ENCODE assay signal across 8 mouse cellular contexts in the genomic region with DNA sequence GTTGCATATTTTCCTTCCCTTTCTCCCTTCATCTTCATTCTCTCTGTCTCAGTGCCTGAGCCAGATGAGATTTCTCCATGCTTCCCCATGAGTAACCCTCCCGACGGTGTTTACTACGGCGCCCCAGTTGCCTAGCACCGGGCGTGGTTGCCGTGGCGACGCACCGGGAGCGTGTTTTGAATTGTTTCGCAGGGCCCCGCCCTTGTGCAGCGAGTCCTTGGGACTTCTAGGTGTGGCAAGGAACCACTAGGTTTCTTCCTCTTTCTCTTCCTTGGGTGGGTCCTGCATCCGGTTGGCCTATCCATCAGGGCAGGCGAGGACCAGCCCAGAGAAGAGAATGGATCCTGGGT. TPM values are rescaled to one million over a fixed set of nuclear protein-coding genes. Genes with fewer than 3 reads are reported as not detected.
A peak's percentile ranks its signal among the peaks of the same experiment; 100 is the strongest.
DNase-seq lines count a peak whose midpoint lies in the region; ATAC-seq and TF ChIP-seq lines count a peak whose summit lies in the region.

No protein-coding gene starts in this region.

- peak; percentile 77 for DNase-seq in 416B (ENCODE audit: low read depth)
- peak; percentile 92 for DNase-seq in adrenal gland, postnatal 14 days
- DNase-seq in forebrain, postnatal 0 days: peak; percentile 88
- DNase-seq in heart, postnatal 25 days (ENCODE audit: low spot score): peak; percentile 83
- DNase-seq in large intestine, adult 2 months (ENCODE audit: low read depth, low spot score): peak; percentile 76
- DNase-seq in natural killer cell, adult 2 months (ENCODE audit: low spot score in 2 of 2): peak; percentile 25 to 50
- DNase-seq in thymus, adult 18-20 months: peak; percentile 45 to 66

- 6% methylated on average over 16 of the region's 16 CpGs for WGBS in forebrain, postnatal 0 days
- 5% methylated on average over 16 of the region's 16 CpGs for WGBS in large intestine, adult 2 months
- 5% methylated on average over 16 of the region's 16 CpGs for WGBS in liver, embryonic 15.5 days (ENCODE audit: insufficient replicate concordance)

- no peak overlapping the region; the same call in 1 of the 2 replicates for H3K4me3 ChIP-seq in forebrain, postnatal 0 days (ENCODE audit: low read depth, low read length)
- H3K4me3 ChIP-seq in liver, embryonic 15.5 days (replicated peaks): no peak overlapping the region

- H3K9me3 ChIP-seq in forebrain, postnatal 0 days (ENCODE audit: low read length): no peaks in the 10 kb centered on the region
- no peaks in the 10 kb centered on the region for H3K9me3 ChIP-seq in liver, embryonic 15.5 days (replicated peaks)

- no peak for TF ChIP-seq CTCF in forebrain, postnatal 0 days (IDR thresholded peaks at IDR 0.05; ENCODE audit: low read depth)

- H3K4me1 ChIP-seq in forebrain, postnatal 0 days (ENCODE audit: insufficient read depth): peaks cover 23% of the 10 kb centered on the region
- no peaks in the 10 kb centered on the region; the same call in 1 of the 2 replicates for H3K4me1 ChIP-seq in liver, embryonic 15.5 days (replicated peaks)

- H3K36me3 ChIP-seq in forebrain, postnatal 0 days (ENCODE audit: insufficient read depth): no peaks in the 10 kb centered on the region
- H3K36me3 ChIP-seq in liver, embryonic 15.5 days (replicated peaks): no peaks in the 10 kb centered on the region

- peak; percentile 96 for ATAC-seq in forebrain, postnatal 0 days
- ATAC-seq in liver, embryonic 15.5 days (ENCODE audit: insufficient read depth): peak; percentile 28; the same call in 1 of the 2 replicates

- peak overlapping the region; percentile 29; the same call in 1 of the 2 replicates for H3K9ac ChIP-seq in forebrain, postnatal 0 days
- H3K9ac ChIP-seq in liver, embryonic 15.5 days: no peak overlapping the region

- no peaks in the 10 kb centered on the region for H3K27me3 ChIP-seq in forebrain, postnatal 0 days (ENCODE audit: insufficient read depth, low read length)
- peaks cover 46% of the 10 kb centered on the region for H3K27me3 ChIP-seq in liver, embryonic 15.5 days

- intact Hi-C loops in heart, postnatal 25 days (cut with DNase I): loop anchor here (5.0 kb wide), 1 partner anchor 60 kb away; the partner anchor contains the start of gene Pbp2

- H3K4me2 ChIP-seq in forebrain, postnatal 0 days (ENCODE audit: low read depth): peak overlapping the region; percentile 35
- H3K4me2 ChIP-seq in liver, embryonic 15.5 days: peak overlapping the region; percentile 9

- peak overlapping the region; percentile 62; the same call in 1 of the 2 replicates for H3K27ac ChIP-seq in forebrain, postnatal 0 days (ENCODE audit: low read depth, low read length)
- no peak overlapping the region for H3K27ac ChIP-seq in liver, embryonic 15.5 days (replicated peaks)

RNA-seq across cellular contexts. Expression of gene Gsg1, which starts 1.4 kb away (rescaled TPM):
- total RNA-seq in adrenal gland, postnatal 14 days (2021): not detected in 2 replicates
- 0.19 and 0.31 TPM in 2 replicates for total RNA-seq in forebrain, postnatal 0 days (2014; rRNA removed)
- polyA plus RNA-seq in forebrain, postnatal 0 days (2015; fragmentation: Nextera tagmentation; extraction: Ambion mirVana): 0.34 and 0.46 TPM in 2 replicates
- total RNA-seq in heart, postnatal 25 days (2021): under 1 TPM; 0.34 to 0.47 TPM
- polyA plus RNA-seq in large intestine, adult 2 months (2012; rRNA removed): 1.1 and 1.5 TPM in 2 replicates
- polyA plus RNA-seq in liver, embryonic 15.5 days (2015; fragmentation: Nextera tagmentation; extraction: Ambion mirVana): 0.08 and 0.16 TPM in 2 replicates

RNA-seq across cellular contexts. Expression of gene Hebp1, which starts 54.9 kb away (rescaled TPM):
- 26.4 and 46.0 TPM in 2 replicates for total RNA-seq in adrenal gland, postnatal 14 days (2021)
- 10.2 and 11.1 TPM in 2 replicates for total RNA-seq in forebrain, postnatal 0 days (2014; rRNA removed)
- polyA plus RNA-seq in forebrain, postnatal 0 days (2015; fragmentation: Nextera tagmentation; extraction: Ambion mirVana): 6.7 and 8.5 TPM in 2 replicates
- total RNA-seq in heart, postnatal 25 days (2021): 10 to 100 TPM; 40.0 to 43.4 TPM
- 9.8 and 10.9 TPM in 2 replicates for polyA plus RNA-seq in large intestine, adult 2 months (2012; rRNA removed)
- polyA plus RNA-seq in liver, embryonic 15.5 days (2015; fragmentation: Nextera tagmentation; extraction: Ambion mirVana): 116 and 117 TPM in 2 replicates

RNA-seq across cellular contexts. Expression of gene Fam234b, which starts 54.9 kb away (rescaled TPM):
- 28.7 and 29.4 TPM in 2 replicates for total RNA-seq in adrenal gland, postnatal 14 days (2021)
- 59.8 and 81.3 TPM in 2 replicates for total RNA-seq in forebrain, postnatal 0 days (2014; rRNA removed)
- polyA plus RNA-seq in forebrain, postnatal 0 days (2015; fragmentation: Nextera tagmentation; extraction: Ambion mirVana): 88.3 and 118 TPM in 2 replicates
- total RNA-seq in heart, postnatal 25 days (2021): 1 to 10 TPM; 6.5 to 6.7 TPM
- polyA plus RNA-seq in large intestine, adult 2 months (2012; rRNA removed): 21.0 and 29.0 TPM in 2 replicates
- polyA plus RNA-seq in liver, embryonic 15.5 days (2015; fragmentation: Nextera tagmentation; extraction: Ambion mirVana): 30.3 and 34.4 TPM in 2 replicates

RNA-seq across cellular contexts. Expression of gene Pbp2, which starts 57.5 kb away (rescaled TPM):
- total RNA-seq in adrenal gland, postnatal 14 days (2021): not detected in 2 replicates
- not detected in 2 replicates for total RNA-seq in forebrain, postnatal 0 days (2014; rRNA removed)
- not detected in 2 replicates for polyA plus RNA-seq in forebrain, postnatal 0 days (2015; fragmentation: Nextera tagmentation; extraction: Ambion mirVana)
- total RNA-seq in heart, postnatal 25 days (2021): not detected
- not detected in 2 replicates for polyA plus RNA-seq in large intestine, adult 2 months (2012; rRNA removed)
- not detected in 2 replicates for polyA plus RNA-seq in liver, embryonic 15.5 days (2015; fragmentation: Nextera tagmentation; extraction: Ambion mirVana)

Comparison
In these comparisons a context has a peak if more than half of its experiments do, and no peak if none do; other contexts are left out.
1. DNase-seq: peak in every context shown above with its lines; median percentile 92 in adrenal gland, postnatal 14 days; 88 in forebrain, postnatal 0 days; 83 in heart, postnatal 25 days; 77 in 416B; 76 in large intestine, adult 2 months; 56 in thymus, adult 18-20 months; 38 in natural killer cell, adult 2 months.